Mouse (Mus musculus): ENCODE results near the gene Lin7a.

Gene Lin7a

GRCm38 (mm10) chr10:107253191-107253965, 18.1 kb upstream of the Lin7a start:
- no peak for DNase-seq

- no peak for DNase-seq
Measured at GRCm38 (mm10) chr10:107254656-107255055, 16.8 kb upstream of the Lin7a start.

- DNase-seq = no peak
Measured at GRCm38 (mm10) chr10:107255351-107256050, 16.0 kb upstream of the Lin7a start.

- no peak for DNase-seq
Measured at GRCm38 (mm10) chr10:107256451-107256960, 15.0 kb upstream of the Lin7a start.

- DNase-seq = peak; percentile 57
Measured at GRCm38 (mm10) chr10:107260428-107260827, 11.1 kb upstream of the Lin7a start.

GRCm38 (mm10) chr10:107272131-107272803, 781 bp downstream of the Lin7a start:
- DNase-seq = peak; percentile 75

GRCm38 (mm10) chr10:107272804-107273145, 1.3 kb downstream of the Lin7a start:
- no peak for DNase-seq

- DNase-seq = peak; percentile 72
Measured at GRCm38 (mm10) chr10:107273848-107274247, 2.4 kb downstream of the Lin7a start.

GRCm38 (mm10) chr10:107274785-107275184, 3.3 kb downstream of the Lin7a start:
- DNase-seq = peak; percentile 48

- no peak for DNase-seq
Measured at GRCm38 (mm10) chr10:107276647-107277046, 5.2 kb downstream of the Lin7a start.

- peak; percentile 93 for DNase-seq
Measured at GRCm38 (mm10) chr10:107293934-107294664, 22.6 kb downstream of the Lin7a start.

- no peak for DNase-seq
Measured at GRCm38 (mm10) chr10:107300587-107301248, 29.2 kb downstream of the Lin7a start.

- DNase-seq = no peak
Measured at GRCm38 (mm10) chr10:107310964-107311490, 39.5 kb downstream of the Lin7a start.

GRCm38 (mm10) chr10:107312609-107313008, 41.1 kb downstream of the Lin7a start:
- DNase-seq = no peak

GRCm38 (mm10) chr10:107313395-107313794, 41.9 kb downstream of the Lin7a start:
- DNase-seq = no peak

- DNase-seq = no peak
Measured at GRCm38 (mm10) chr10:107315251-107315650, 43.8 kb downstream of the Lin7a start.

- DNase-seq = no peak
Measured at GRCm38 (mm10) chr10:107315681-107316080, 44.2 kb downstream of the Lin7a start.

- DNase-seq = no peak
Measured at GRCm38 (mm10) chr10:107316100-107316499, 44.6 kb downstream of the Lin7a start.

GRCm38 (mm10) chr10:107319648-107320047, 48.2 kb downstream of the Lin7a start:
- no peak for DNase-seq

GRCm38 (mm10) chr10:107323865-107324264, 52.4 kb downstream of the Lin7a start:
- no peak for DNase-seq

- DNase-seq = no peak
Measured at GRCm38 (mm10) chr10:107325558-107325957, 54.1 kb downstream of the Lin7a start.

- DNase-seq = no peak
Measured at GRCm38 (mm10) chr10:107339524-107339923, 68.0 kb downstream of the Lin7a start.

All from cerebellum, adult 9-10 months (tissue).